Mouse (Mus musculus) kidney, adult 2 months (tissue): Measurements from ENCODE around the gene Svep1. TPM values are rescaled to one million over a fixed set of nuclear protein-coding genes. Genes with fewer than 3 reads are reported as not detected.

Experiments
- DNase-seq: peaks from one replicate; pipeline ENCODE4 v3.0.0; 2021
- H3K27ac ChIP-seq: fragments of 200-500 bp; 2 replicates; pipeline ENCODE4 v1.5.1; 2012; ENCODE audit warnings: low read depth, low read length, control low read depth, inconsistent platforms; ENCODE audit not compliant: insufficient read depth
- H3K27me3 ChIP-seq: fragments of 200-500 bp; replicated peaks from 2 replicates; pipeline ENCODE4 v1.6.1; 2012; ENCODE audit warnings: mild to moderate bottlenecking, moderate library complexity, low read length, inconsistent platforms; ENCODE audit not compliant: control insufficient read depth, insufficient read depth
- H3K36me3 ChIP-seq: fragments of 200-500 bp; 2 replicates; pipeline ENCODE4 v1.6.1; 2012; ENCODE audit warnings: mild to moderate bottlenecking, moderate library complexity, low read length, inconsistent platforms; ENCODE audit not compliant: control insufficient read depth, insufficient read depth
- H3K4me1 ChIP-seq: fragments of 200-500 bp; 2 replicates; pipeline ENCODE4 v1.6.1; 2011; ENCODE audit warnings: low read length; ENCODE audit not compliant: control insufficient read depth, insufficient read depth
- H3K4me3 ChIP-seq: fragments of 200-500 bp; 2 replicates; pipeline ENCODE4 v1.5.1; 2011; ENCODE audit warnings: mild to moderate bottlenecking, low read depth, low read length, control low read depth; ENCODE audit not compliant: insufficient read depth
- CTCF ChIP-seq: fragments of 200-500 bp; conservative IDR thresholded peaks from 2 replicates; pipeline ENCODE4 v1.5.1; 2011; ENCODE audit warnings: low read depth, mild to moderate bottlenecking, control low read depth, low read length, moderate library complexity, mixed read lengths; ENCODE audit not compliant: insufficient read depth, insufficient read length
- POLR2A ChIP-seq: fragments of 200-500 bp; IDR thresholded peaks from one replicate; pipeline ENCODE4 v1.6.1; 2011; ENCODE audit warnings: low read depth, low read length, control low read depth
- WGBS: fragments of 180-500 bp; shearing (Covaris S2); methylation state at CpG from one replicate; pipeline ENCODE4 v1.1.7; 2018; 5-methylcytosine and 5-hydroxymethylcytosine counted together
- polyA plus RNA-seq: library from polyadenylated mRNA; depleted of rRNA; stranded (reverse); fragments of >200 nt; gene quantifications from 2 replicates; pipeline ENCODE4 v1.2.3, GENCODE M21; 2012

Gene Svep1
- polyA plus RNA-seq, 1 experiment, result 8.9 TPM

DNA sequence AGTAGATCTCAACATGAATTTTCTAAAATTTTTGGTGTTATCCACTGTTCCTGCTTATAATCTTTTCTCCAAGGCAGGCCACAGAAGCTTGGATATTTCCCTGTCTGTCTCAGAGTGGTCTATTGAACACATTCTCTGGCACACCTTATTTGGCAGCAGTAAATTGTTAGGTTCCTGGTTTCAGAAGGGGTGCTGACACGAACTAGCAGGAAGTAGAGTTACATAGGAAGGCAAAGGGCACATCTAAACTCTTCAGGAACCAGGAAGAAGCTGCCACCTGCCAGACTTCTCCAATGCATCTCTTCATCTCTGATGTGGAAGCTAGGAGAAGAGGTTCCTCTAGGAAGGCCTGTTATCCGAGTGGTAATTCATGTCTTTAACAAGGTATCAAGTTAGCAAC lies 141.9 kb downstream of the Svep1 start:
- Histone ChIP-seq H3K4me3 (no peak overlapping the region), H3K36me3 (no peaks in the 10 kb centered on the region), H3K4me1 (no peaks in the 10 kb centered on the region), H3K27me3 (no peaks in the 10 kb centered on the region), H3K27ac (no peak overlapping the region)
- 59% methylated on average over 2 of the region's 2 CpGs for WGBS
- no peak for TF ChIP-seq POLR2A
- no peak for TF ChIP-seq CTCF
- DNase-seq, result no peak

DNA sequence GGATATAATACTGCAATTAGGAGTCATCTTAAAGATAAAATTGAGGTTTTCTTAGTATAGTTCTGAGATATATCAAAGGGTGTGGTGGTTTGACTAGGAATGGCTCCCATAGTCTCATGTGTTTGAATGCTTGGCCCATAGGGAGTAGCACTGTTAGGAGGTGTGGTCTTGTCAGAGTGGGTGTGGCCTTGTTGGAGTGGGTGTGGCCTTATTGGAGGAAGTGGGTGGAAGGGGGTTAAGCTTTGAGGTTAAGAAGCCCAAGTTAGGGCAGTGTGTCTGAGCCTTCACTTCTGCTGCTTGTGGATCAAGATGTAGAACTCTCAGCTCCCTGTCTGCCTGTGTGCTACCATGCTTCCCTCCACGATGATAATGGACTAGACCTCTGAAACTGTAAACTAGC lies 143.7 kb downstream of the Svep1 start:
- 100% methylated on average over 1 of the region's 1 CpGs for WGBS
- Histone ChIP-seq H3K27me3 (no peaks in the 10 kb centered on the region), H3K4me3 (no peak overlapping the region), H3K4me1 (no peaks in the 10 kb centered on the region), H3K36me3 (no peaks in the 10 kb centered on the region), H3K27ac (no peak overlapping the region)
- no peak for DNase-seq
- TF ChIP-seq POLR2A (no peak), CTCF (no peak)

DNA sequence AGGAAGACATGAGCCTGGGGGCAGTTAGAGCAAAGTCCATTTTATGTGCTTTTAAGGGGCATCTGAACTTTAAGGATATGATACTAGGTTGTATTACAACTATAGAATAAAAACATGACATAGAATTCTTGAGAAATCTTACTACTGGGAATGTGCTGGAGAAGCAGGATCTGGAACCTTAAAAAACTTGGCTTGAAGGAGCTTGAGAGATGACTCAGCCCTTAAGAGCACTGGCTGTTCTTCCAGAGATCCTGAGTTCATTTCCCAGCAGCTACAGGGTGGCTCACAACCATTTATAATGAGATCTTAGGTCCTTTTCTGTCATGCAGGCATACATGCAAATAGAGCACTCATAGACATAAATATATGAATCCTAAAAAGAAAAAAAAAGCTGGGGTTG lies 151.0 kb downstream of the Svep1 start:
- no peaks in the 10 kb centered on the region for H3K27me3 ChIP-seq
- TF ChIP-seq CTCF, result no peak
- TF ChIP-seq POLR2A, result no peak
- no peak for DNase-seq
- H3K4me3 ChIP-seq, result no peak overlapping the region
- no peaks in the 10 kb centered on the region for H3K4me1 ChIP-seq
- H3K27ac ChIP-seq, result no peak overlapping the region
- H3K36me3 ChIP-seq, result no peaks in the 10 kb centered on the region

DNA sequence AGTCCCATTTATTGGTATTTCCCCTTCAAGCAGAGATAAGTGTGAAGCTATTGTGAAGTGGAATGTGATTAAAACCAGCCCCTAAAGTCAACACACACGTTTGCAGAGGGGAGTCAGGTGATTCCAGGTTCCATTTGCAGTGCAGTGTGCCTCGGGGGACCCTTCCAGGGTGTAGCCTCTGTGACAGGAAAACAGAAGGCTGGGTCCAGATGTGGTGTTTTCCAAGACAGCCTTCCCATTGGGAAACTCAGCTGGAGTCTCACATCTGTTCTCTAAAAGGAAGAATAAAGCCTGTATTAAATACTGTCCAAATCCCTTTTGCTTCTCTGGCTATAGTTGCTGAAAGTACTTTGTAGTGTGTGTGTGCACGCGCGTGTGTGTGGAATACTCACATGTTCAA lies 152.2 kb downstream of the Svep1 start:
- no peak for DNase-seq
- WGBS, result 75% methylated on average over 5 of the region's 5 CpGs
- H3K27ac ChIP-seq, result no peak overlapping the region
- H3K36me3 ChIP-seq, result no peaks in the 10 kb centered on the region
- no peaks in the 10 kb centered on the region for H3K27me3 ChIP-seq
- TF ChIP-seq CTCF (no peak), POLR2A (no peak)
- no peak overlapping the region for H3K4me3 ChIP-seq
- H3K4me1 ChIP-seq, result no peaks in the 10 kb centered on the region

DNA sequence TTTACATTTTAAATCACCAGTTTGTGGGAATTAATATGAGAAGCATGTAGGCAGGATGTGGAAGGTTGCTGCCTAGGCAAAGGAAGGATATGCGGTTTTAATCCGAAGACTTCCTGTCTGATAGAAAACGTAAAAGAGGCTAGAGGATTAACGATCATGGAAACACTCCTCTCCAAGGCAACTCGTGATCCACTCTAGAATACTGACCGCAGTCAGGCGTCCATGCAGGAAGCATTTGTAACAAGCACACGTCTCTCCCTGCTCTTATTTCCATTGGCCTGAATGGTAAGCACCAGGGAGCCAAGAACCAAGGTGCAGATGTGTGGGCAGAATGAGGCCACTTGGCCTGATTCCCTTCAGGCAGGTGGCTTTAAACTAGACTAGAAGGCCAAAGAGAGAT lies 155.9 kb downstream of the Svep1 start:
- Histone ChIP-seq H3K27me3 (no peaks in the 10 kb centered on the region), H3K36me3 (no peaks in the 10 kb centered on the region), H3K27ac (no peak overlapping the region), H3K4me3 (no peak overlapping the region), H3K4me1 (no peaks in the 10 kb centered on the region)
- 57% methylated on average over 8 of the region's 8 CpGs for WGBS
- TF ChIP-seq CTCF (no peak), POLR2A (no peak)
- peak; percentile 5 for DNase-seq

DNA sequence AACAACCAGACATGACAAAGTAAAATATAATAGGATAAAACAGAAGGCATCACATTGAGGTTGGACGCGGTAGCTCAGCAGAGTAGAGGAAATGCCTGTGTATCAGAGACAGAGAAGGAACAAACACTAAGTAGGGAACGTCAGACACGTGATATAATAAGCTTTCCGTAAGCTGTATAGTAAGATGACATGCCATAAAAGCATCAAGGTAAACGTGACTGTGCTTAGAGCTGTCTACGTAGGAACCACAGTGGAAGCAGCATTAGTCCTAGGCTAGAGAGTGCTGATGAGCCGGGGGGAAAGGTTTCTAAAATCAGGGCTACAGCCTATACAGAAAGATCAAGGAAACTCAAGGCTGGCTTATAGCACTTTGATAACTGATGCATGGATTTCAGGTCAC lies 156.4 kb downstream of the Svep1 start:
- 68% methylated on average over 8 of the region's 8 CpGs for WGBS
- H3K4me3 ChIP-seq, result no peak overlapping the region
- DNase-seq, result no peak
- no peaks in the 10 kb centered on the region for H3K4me1 ChIP-seq
- TF ChIP-seq POLR2A, result no peak
- TF ChIP-seq CTCF, result no peak
- no peaks in the 10 kb centered on the region for H3K36me3 ChIP-seq
- H3K27ac ChIP-seq, result no peak overlapping the region
- H3K27me3 ChIP-seq, result no peaks in the 10 kb centered on the region

DNA sequence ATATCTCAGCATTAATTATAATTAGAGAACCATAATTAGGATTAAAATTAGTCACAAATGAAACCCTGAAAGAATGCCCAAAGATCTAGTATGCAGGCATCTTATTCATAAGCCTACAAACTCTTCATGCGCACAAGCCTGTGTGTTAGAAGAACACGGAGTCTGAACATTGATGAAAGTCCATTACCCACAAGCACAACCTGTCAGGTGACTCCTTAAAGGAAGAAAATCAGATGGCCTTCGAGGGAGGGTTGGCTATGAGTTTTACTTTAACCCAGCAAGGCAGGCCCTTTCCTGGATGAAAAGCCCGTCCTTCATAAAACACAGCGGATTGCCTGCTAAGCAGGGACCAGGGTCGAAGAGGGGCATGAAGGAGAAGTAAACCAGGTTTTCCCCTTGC lies 161.8 kb downstream of the Svep1 start:
- 49% methylated on average over 6 of the region's 6 CpGs for WGBS
- no peak overlapping the region for H3K27ac ChIP-seq
- peak; percentile 84 for DNase-seq
- H3K27me3 ChIP-seq, result no peaks in the 10 kb centered on the region
- no peak for TF ChIP-seq CTCF
- no peak overlapping the region for H3K4me3 ChIP-seq
- no peaks in the 10 kb centered on the region for H3K4me1 ChIP-seq
- no peaks in the 10 kb centered on the region for H3K36me3 ChIP-seq

DNA sequence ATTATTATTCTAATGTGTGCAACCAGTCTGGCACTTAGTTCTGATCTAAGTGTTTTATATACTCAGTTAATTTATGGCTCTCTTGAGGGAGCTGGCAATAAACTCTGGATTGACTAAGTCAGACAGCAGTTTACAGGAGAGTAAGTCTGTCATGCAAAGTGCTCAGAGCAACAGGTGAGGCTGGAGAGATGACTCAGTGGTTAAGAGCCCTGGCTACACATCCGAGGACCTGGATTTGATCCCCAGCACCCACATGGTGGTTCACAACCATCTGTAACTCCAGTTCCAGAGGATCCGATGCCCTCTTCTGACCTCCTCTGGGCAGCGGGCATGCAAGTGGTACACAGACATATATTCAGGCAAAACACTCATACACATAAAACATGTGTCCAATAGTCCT lies 162.3 kb downstream of the Svep1 start:
- no peak for DNase-seq

More for the DNA sequence above, 162.3 kb downstream of the Svep1 start:
- WGBS, result 93% methylated on average over 3 of the region's 3 CpGs
- Histone ChIP-seq H3K4me3 (no peak overlapping the region), H3K27ac (peak overlapping the region; percentile 4; the same call in 1 of the 2 replicates), H3K4me1 (peaks cover 3% of the 10 kb centered on the region; the same call in 1 of the 2 replicates), H3K36me3 (no peaks in the 10 kb centered on the region), H3K27me3 (no peaks in the 10 kb centered on the region)
- TF ChIP-seq POLR2A, result no peak
- no peak for TF ChIP-seq CTCF
